Mouse (Mus musculus) kidney, postnatal 14 days (tissue): ENCODE measurements around the gene Stat4.
"Not testable (repeated sequence)": the region's sequence is repeated elsewhere in the genome, so short reads cannot be mapped to it uniquely, and the experiment has no call there.

ENCODE experiments used
- DNase-seq: peaks from one replicate; pipeline ENCODE4 v3.0.0; 2022; ENCODE audit warnings: mixed read lengths

Gene Stat4

GRCm38 (mm10) chr1:52034816-52035752, 48.1 kb downstream of the Stat4 start:
- no peak for DNase-seq

- DNase-seq, result peak; percentile 18
These were observed 52.2 kb downstream of the Stat4 start for GRCm38 (mm10) chr1:52039151-52039550.

GRCm38 (mm10) chr1:52039626-52040025, 52.7 kb downstream of the Stat4 start:
- DNase-seq, result no peak

GRCm38 (mm10) chr1:52040366-52041061, 53.6 kb downstream of the Stat4 start:
- DNase-seq, result no peak

DNA sequence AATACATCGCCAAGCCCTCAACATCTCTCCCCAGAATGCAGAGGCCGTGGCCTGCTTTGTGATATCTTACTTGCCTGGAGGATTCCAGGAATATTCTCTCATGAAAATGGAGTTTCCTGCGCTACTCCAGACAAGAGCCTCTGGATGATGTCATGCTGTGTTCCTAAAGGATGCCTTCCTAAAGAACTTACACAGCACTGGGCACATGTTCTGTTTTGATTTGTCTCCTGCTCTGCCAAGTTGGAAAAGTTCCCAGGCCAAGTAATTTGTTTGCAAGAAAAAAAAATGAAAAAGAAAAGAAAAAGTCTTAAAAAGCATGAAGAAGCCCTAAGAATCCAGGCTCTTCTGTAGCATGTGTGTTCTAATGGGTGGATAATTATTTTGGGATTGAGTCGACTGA, 56.2 kb downstream of the Stat4 start:
- no peak for DNase-seq

DNA sequence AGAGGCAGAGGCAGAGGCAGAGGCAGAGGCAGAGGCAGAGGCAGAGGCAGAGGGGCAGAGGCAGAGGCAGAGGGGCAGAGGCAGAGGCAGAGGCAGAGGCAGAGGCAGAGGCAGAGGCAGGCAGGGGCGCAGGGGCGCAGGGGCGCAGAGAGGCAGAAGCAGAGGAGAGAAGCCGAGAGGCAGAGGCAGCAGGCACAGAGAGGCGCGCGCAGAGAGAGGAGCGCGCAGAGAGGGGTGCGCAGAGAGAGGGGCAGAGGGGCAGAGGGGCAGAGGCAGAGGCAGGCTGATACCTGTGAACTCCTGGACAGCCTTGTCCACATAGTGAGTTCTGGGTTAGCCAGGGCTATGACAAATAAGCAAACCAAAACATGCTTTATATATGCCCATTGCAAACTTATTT, 59.9 kb downstream of the Stat4 start:
- not testable (repeated sequence) for DNase-seq

GRCm38 (mm10) chr1:52048711-52049110, 61.8 kb downstream of the Stat4 start:
- no peak for DNase-seq

GRCm38 (mm10) chr1:52049827-52050226, 62.9 kb downstream of the Stat4 start:
- DNase-seq, result no peak

DNA sequence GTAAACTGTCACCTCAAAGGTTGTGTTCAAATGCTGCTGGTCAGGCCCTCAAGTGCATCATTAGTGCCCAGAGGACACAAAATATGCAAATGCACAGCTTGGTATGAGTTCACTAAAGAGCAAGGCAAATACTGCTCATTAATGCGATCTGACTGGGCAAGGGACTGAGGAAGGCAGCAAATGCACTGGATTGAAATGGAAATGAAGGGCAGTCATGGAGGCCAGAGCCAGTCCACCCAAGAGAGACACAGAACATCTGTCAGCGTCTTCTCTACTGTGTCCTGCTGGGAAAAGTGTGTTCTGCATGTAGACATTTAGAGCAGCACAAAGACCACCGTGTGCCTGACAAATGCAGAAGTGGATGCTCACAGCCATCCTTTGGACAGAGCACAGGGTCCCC, 64.6 kb downstream of the Stat4 start:
- no peak for DNase-seq

- DNase-seq, result no peak
These were observed 66.0 kb downstream of the Stat4 start for GRCm38 (mm10) chr1:52052910-52053309.

DNA sequence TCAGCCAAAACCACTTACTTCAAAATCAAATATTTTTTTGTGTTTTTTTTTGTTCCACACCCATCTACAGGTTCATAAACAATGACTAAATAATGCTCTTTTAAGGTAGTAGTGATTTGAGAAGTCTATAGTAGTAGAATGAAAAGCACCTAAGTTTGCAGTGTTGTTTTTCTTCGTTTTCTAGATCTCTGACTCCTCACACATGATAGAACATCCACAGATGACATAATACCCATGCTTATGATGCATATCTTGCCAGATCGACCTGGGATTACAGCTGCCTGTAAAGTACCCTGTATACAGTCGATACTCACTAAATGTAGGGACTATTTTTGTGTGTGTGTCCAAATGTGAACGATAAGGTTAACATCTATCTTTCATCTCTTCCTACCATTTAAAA, 69.0 kb downstream of the Stat4 start:
- DNase-seq, result no peak

DNA sequence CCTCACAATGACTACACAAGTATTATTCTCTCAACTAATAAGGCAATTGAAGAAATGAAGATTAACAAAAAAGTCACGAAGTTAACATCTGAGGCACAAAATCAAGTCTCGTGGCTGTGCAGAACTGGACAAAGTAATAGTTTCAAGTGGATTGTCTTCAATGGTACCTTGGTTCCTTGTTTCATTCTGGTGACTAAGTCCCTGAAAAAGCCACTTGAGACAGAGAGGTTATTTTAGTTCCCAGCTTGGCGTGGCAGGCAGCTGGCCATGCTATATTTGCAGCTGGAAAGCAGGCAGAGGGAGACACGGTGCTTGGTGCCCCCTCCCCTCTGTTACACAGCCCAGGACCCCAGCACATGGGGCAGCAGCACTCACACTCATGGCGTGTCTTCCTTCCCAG, 70.2 kb downstream of the Stat4 start:
- DNase-seq, result no peak

DNA sequence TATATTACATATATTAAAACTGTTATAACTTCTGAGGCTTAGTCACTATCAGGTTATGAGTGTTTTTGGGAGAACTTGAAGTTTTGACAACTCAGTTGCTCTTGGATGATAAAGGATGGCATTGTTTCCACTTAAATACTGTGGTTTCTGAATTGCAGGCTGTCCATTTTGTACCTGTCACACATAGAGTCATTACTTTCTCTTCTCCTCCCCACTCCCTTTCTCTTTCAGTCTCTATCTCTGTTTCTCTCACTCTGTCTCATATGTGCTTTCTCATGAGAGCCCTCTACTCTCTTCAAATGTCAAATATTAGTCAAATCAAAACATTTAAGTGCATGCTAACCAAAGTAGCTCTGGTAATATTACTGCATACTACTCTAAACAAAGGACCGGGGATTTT, 79.3 kb downstream of the Stat4 start:
- no peak for DNase-seq

DNA sequence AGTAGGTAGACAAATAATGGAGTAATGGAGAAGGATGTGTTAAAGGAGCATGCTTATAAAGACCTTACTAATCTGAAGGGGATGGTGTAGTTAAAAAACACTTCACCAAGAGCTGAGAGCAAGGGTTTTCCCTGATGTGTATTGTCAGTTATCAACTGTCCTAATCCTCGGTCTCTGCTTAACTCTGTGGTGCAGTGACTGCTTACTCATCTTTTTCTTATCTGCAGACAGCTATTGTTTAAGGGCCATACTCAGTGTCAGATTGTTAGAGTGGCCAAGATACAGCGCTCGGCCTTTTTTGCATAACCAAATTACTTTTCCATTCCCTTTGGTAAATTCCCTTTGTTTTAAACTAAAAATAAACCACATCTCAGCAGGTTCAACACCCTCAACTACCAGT, 79.7 kb downstream of the Stat4 start:
- no peak for DNase-seq

DNA sequence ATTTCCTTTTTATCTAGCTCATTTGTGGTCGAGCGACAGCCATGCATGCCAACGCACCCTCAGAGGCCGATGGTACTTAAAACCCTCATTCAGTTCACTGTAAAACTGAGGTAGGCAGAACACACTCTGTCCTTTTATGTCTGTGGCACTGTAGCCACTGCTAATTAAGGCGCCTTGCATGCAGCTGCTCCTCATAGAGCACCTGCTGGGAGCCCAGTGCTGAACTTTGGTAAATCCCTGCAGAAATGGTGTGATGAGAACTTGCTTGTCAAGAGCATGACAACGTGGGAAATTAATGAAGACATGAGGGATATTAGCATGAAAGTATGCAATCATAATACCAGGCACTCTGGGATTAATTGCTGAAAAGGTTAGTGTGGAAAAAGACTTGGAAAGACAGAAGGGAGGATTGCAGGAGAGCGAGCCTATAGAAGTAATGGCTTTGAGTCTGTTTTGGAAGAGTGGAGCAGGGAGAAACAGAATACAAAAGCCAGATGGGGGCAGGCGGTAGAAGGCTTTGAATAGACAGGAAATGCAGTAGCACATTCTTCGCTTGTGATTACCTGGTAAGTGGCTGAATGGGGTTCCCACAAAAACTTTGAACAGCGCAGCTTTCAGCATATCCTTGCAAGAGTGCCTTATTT, 92.9 kb downstream of the Stat4 start:
- DNase-seq, result no peak

- DNase-seq, result no peak
These were observed 93.4 kb downstream of the Stat4 start for GRCm38 (mm10) chr1:52080375-52080774.

GRCm38 (mm10) chr1:52086236-52086635, 99.3 kb downstream of the Stat4 start:
- DNase-seq, result no peak

DNA sequence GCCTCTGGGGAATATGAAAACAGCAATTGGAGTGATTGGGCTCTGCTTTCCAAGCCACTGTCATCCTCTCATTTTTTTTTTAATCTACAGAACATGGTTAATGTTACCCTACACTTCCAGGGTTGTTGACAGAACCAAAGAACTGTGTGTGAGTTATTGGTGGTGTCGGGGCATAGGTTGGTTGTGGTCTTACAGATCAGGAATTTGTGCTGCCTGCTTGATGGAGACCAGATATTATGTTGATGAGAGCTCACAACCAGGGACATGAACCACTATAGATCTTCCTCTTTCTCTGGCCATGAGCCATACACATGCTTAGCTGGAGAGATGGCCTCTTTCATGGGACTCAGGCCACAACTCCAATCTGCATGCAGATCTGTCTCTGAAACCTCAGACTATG, 100.2 kb downstream of the Stat4 start:
- no peak for DNase-seq

DNA sequence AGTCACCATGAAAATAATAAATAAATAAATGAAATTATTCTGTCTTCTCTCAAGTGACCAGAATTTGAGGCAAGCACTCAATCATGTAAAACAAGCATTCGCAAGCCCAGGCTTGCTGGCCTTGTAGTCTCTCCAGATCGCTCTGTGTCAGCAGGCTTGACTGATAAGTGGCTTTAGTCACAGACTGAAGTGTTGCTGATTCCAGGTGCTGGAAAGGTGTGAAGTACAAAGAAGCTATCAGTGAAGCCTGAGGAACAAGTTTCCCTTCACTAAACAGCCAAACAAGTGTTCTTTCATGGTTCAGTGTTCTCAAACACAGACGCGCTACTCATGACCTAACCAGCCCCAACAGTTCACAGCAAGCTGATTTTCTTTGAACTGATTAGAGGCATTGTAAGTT, 101.7 kb downstream of the Stat4 start:
- DNase-seq, result no peak

DNA sequence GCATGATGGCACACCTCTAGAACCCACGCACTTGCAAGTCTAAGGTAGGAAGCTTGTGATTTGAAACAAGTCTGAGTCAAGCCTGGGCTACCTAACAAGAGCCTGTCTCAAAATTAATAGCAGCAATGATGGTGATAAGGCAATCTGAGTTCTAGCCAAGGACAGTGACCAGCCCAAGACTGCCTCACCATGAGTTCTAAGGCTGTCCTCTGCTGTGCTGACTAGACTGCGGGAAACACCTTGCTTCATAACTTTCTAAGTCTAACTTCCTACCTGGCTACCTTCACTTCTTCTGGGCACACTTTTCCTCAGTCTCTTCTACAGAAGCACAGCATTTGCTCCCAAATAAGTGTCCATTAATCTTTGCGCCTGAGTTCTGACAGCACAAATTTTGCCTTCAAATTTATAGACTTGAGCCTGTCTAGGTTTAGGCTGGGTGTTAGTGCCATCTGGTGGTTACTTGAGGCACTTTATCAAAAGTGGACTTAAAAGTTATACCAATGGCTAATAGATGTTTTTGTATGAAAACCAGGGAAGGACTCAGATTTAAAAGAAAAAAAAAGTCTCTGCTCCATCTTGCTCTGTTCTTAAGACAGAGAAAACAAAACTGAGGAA, 111.8 kb downstream of the Stat4 start:
- peak; percentile 55 for DNase-seq

- no peak for DNase-seq
These were observed 113.5 kb downstream of the Stat4 start for GRCm38 (mm10) chr1:52100496-52100895.

DNA sequence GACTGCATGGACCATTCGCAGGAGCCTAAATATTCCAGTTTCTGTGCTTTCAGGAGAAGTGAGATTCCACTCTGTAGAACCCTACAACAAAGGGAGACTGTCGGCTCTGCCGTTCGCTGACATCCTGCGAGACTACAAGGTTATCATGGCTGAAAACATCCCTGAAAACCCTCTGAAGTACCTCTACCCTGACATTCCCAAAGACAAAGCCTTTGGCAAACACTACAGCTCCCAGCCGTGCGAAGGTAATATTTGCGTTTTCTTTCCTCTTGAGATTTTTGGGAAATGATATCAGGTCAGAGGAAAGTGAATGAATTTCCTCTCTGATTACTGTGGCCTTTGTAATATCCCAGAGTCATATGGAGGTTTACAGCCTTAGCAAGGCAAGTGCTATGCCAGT, 115.8 kb downstream of the Stat4 start:
- DNase-seq, result no peak

DNA sequence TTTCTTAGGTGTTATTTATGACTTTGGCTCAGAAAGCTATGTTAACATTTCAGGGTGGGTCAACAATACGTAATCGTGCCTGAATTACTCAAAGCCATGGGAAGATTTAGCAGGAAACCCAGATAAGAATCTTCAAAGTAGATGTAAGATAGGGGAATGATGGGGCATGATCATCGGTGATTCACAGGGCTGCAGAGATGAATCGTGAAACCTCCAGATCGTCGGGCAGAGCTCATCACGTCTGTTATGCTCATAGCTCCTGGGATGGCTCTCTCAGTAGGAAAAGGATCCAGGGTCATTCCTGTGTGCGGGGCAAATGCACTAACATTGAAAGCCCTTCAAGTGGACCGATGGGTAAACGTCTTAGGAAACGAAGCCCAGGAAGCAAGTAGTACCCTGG, 120.3 kb downstream of the Stat4 start:
- DNase-seq, result no peak
